Mouse (Mus musculus) common myeloid progenitor, adult 5-6 weeks (primary cell): ENCODE measurements around the gene Magi2. TPM values are rescaled to one million over a fixed set of nuclear protein-coding genes. Genes with fewer than 3 reads are reported as not detected.
"Not testable (repeated sequence)": the region's sequence is repeated elsewhere in the genome, so short reads cannot be mapped to it uniquely, and the experiment has no call there.

ENCODE experiments used
- ATAC-seq: replicated peaks from 2 replicates; pipeline ENCODE4 v1.8.0; 2016; ENCODE audit warnings: low read depth, mild to moderate bottlenecking, moderate TSS enrichment, inconsistent platforms; ENCODE audit not compliant: poor library complexity, severe bottlenecking
- total RNA-seq: library from RNA; stranded (forward); fragments of 200-1000, 187-1606 nt; gene quantifications from 2 replicates; pipeline ENCODE4 v1.2.3, GENCODE M21; 2017

The Magi2 gene
- total RNA-seq, 1 experiment from 2014 or later, result 1.2 TPM

- 0 out of 2 replicates have a peak, but pooled peaks have one; percentile 47 for ATAC-seq
Observed at GRCm38 (mm10) chr5:20674523-20674922, 1447.7 kb downstream of the Magi2 start.

DNA sequence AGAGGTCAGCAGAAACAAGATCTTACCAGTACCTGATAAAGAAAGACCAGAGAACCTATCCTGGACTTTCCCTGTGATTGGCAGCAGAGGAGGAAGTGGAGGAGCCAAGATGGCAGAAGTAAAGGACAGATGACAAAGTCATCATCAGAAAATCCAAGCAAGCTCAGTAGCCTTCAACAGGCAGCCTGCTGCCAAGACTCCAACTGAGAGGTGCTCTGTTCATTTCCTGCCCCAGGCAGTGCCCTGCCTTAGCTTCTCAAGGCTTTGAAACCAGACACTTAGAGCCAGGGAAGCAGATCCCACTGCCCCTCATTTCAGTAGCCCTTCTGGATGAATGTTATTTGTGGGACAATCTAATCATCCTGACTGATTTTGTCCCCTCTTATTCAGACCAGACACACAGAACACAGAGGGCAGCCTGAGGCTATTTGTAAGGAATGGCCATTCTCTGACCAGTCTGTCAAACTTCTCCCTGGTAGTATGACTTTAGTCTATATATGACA is 1448.4 kb downstream of the Magi2 start:
- no peak for ATAC-seq

- no peak for ATAC-seq
Observed at GRCm38 (mm10) chr5:20676193-20676871, 1449.5 kb downstream of the Magi2 start.

GRCm38 (mm10) chr5:20677246-20677645 is 1450.4 kb downstream of the Magi2 start:
- ATAC-seq, result no peak

- no peak for ATAC-seq
Observed at GRCm38 (mm10) chr5:20678573-20678972, 1451.7 kb downstream of the Magi2 start.

DNA sequence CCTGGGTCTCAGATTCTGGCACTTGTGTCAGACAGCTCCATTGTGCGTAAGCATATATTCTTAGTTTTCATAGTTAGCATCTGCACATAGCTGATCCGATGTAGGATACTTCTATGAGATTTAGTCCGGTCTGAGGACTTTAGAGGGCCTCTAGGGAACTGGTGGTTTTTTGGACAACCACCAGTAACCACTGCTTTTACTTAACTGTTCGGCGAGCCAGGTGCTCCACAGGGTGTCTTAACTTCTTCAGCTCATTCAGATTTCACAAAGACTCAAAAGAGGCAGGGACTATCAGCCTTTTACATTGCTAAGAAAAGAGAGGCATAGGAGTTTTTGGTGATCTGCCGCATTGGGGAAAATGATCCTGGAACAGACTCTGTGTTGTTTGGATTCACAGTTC is 1453.1 kb downstream of the Magi2 start:
- ATAC-seq, result no peak

- ATAC-seq, result peak; percentile 97
Observed at GRCm38 (mm10) chr5:20680833-20681530, 1454.1 kb downstream of the Magi2 start.

DNA sequence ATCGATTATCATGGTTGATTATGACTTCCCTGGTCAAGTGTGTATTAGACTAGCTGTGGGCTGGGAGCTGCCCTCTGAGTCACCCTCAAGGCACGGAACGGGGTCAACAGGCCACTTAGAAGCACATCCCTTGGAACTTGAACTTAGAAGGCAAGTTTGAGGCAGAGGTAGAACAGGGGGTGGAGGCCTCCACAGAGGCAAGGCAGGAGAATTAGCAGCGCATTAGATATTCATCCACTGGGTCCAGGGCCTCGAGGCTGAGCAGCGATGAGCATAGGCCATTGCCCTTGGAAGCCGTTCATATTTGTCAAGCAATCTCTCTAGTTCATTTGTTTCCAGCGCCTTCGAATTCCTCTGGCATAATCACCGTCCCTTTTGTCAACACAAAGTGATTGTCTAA is 1454.8 kb downstream of the Magi2 start:
- no peak for ATAC-seq

- ATAC-seq, result no peak
Observed at GRCm38 (mm10) chr5:20682208-20682607, 1455.4 kb downstream of the Magi2 start.

- no peak for ATAC-seq
Observed at GRCm38 (mm10) chr5:20684112-20684511, 1457.3 kb downstream of the Magi2 start.

- ATAC-seq, result no peak
Observed at GRCm38 (mm10) chr5:20692230-20692629, 1465.4 kb downstream of the Magi2 start.

DNA sequence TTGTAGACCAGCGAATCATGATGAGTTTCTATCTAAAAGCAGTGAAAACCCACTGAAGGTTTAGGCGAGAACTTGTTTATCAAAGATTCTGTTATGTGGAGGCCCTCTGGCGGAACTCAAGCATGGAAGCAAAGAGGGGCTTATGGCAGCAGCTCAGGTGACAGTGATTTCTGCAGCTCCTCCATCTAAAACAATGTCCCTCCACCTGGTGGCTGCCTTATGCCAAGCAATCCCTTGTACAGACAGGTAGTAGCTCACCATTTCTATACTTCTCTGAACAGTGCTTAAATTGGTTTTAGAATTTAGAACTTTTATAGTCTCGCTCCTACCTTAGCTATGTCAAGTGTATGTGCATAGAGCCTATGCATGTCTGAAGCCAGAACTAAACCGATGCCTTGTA is 1472.3 kb downstream of the Magi2 start:
- ATAC-seq, result no peak

DNA sequence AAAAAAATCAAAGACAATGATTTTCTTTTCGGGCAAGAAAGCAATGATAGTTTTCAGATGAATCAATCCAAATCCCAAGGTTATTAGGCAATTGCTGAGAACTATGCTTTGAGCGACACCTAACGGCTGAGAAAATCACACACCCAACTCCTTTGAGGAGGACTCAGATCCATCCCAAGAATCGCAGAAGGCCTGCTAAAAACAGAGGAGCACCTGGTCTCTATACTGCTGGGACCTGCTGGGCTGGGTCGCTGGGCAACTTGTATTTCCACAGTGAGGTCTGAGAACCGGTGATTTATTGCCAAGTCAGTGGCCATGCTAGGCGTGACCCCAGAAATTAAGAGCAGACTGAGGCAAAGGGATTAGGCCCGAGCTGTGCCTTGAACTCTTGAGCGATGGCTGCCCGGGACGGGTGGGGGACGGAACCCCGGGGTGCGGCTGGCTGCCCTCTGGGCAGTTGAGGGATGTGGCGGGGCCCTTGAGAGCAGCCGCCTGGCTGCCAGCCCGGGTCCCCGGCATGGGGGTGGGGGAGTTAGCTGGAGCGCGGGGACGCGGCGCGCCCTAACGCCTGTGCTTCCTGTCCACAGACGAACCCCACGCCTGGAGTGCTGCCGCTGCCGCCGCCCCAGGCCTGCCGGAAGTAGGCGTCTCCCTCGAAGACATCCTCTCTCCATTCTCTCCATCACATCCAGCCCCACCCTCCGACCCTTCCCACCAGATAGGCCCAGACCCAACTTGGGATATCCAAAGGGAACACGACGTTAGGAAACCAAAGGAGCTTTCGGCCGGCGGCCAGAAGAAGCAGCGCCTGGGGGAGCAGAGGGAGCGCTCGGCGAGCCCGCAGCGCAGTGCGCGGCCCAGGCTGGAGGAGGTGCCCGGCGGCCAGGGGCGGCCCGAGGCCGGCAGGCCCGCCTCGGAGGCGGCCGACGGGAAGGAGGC is 1474.9 kb downstream of the Magi2 start:
- ATAC-seq, result peak; percentile 90

DNA sequence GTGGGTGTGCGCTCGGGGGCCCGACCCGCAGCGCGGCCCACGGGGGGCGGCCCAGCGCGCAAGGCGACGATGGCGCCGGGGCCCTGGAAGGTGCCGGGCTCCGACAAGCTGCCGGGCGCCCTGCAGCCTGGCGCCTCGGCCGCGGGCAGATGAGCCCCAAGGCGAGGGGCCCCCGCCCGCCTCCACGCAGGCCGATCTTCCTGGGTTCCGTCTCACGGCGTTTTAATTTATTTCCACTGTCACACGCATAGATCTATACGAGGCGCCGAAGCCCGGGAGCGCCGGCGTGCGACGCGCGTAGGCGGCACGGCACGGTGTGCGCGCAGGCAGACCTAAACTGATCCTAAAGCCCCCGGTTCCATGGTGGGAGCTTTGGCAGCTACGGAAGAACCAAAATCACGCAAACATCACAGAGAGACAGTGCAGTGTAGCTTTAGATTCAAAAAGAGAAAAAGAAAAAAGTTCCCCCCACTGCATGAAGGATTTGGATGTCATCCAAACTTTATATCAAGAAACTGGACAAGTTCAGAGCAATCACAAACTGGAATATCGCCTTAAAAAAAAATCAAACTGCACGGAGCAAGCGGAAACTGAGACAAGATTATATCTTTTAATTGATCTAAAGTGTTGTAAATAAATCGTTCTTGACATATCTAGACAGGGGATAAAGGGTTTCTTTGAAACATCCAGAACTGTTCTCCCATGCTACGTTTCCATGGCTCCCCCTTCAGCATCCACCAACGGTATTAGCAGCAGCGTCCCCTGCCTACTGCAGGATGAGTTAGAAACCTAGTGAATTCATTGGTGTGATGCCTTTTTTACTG is 1475.9 kb downstream of the Magi2 start:
- ATAC-seq, result no peak

DNA sequence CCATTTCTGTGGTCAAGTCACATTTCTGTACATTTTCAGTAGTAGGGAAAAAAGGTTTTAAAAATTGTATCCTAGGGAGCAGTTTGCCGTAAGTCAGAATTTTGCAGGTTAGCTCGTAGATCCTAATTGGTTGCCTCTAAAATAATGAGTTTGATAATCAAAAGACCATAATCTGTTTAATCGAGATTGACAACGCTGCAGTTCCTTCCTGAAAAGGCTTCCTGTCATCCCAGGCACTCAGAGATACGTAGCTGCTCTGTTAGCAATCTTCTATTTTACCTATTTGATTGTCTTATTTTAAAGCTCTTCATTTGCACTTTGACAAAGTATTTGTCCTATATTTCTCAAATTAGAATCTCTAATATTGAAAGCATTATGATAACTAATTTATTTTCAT is 1476.5 kb downstream of the Magi2 start:
- no peak for ATAC-seq

- no peak for ATAC-seq
Observed at GRCm38 (mm10) chr5:20703971-20704575, 1477.2 kb downstream of the Magi2 start.

GRCm38 (mm10) chr5:20704886-20705285 is 1478.0 kb downstream of the Magi2 start:
- ATAC-seq, result no peak

DNA sequence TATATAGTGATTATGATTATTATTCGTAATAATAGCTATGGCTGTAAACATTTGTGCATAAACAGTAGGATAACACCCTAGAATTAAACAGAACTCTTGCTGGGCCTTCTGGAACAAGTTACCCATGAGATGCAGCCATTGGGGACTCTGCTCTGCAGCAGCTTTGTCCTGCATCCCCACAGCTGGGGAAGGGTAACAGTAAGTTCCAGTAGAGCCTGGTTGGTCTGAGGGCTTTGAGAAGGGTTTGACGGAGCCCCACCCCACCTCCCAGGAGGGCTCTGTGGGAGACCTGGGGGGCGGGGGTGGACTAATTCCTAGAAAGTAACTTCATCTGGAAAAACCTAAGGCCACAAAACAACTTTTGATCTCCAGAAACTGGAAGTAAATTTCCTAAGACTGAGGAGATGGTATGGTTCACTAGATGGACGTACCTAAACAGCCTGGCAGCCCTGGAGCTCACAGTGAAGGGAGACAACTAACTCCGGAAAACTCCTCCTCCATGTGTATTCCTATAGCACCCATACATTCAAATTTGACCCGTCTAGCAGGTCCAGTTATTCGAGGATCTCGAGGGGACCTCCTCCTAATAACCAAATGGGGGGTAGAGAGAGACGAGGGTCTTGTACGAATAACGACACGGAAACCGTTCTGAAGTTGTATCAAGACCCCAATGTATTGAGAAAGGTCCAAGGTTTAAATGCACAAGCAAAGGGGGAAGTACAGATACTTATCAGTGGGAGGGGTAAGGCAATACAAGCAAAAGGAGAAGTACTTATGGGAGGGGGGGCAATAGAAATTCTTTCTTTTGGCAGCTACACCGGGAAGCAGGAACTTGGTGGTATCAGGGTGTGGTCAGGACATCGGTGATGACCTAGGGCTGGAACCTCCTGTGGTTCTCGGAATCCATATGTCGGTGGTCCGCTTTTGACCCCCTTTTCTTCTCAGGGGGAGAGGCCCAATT is 1479.8 kb downstream of the Magi2 start:
- not testable (repeated sequence) for ATAC-seq
